Mouse (Mus musculus) A20 (cell line): ENCODE measurements around the gene Rrp12.
"Not testable (repeated sequence)": the region's sequence is repeated elsewhere in the genome, so short reads cannot be mapped to it uniquely, and the experiment has no call there.

Experiments used
- DNase-seq: peaks from one replicate; pipeline ENCODE4 v3.0.0-alpha.2; 2011; ENCODE audit warnings: low read depth, low spot score

The Rrp12 gene

DNA sequence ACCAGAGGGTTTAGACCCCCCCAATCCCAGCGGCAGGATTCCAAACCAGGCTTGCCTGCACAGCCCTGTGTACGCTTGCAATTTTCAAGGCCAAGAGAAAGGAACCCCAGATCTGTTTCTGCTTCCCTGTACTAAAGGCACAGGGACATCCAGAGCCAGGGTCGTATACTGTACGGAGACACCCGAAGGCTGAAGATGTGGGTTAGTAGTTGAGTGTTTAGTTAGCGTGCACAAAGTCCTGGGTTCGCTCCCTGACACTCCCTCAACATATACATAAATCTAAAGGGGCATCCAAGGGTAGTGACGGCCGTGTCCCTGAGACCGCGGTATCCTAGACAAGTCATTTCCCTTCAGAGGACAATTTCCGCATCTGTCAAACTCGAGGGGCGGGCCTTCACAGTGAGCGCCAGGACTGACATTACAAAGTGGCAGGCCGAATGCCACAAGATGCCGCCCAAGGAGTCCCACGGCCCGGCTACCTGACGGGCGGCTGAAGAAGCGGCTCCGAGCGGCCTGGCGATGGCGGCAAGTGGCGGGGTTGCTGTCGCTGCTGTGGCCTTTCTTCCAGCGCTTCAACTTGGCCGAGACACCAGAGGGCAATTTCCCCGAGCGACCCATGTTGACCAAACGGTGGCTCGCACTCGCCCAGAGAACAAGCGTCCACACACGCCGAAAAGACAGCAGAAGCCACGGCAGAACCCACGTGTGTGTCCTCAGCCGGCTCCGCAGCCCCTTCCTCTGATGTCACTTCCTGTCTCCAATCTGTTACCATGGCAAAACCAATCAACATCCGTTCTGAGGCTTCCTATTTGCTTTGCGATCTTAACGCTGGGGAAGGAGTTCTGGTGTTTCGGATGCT, at the start of gene Rrp12:
Gene Rrp12 (minus strand): TSS at position 714 of the 859 bp plus-strand sequence.
- peak; percentile 89 for DNase-seq

DNA sequence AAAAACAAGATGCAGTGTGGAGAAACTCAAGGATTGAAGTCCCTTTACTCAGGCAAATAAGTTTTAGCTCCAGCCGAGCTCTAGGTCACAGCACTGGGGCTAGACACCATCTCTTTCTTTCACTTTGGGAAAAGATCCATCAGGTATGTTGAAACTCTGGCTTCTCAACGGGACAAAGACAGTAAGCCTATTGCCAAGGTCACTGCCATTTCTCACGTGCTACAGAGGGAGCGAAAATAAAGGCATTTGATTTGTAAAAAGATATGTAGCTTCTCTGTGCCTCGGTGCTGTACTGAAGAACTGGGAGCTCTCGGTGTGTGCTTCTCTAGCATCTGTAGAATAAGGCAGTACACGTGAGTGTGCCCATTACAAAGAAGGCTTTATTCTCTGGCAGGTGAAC, 47.9 kb upstream of the Rrp12 start:
- DNase-seq, result no peak

DNA sequence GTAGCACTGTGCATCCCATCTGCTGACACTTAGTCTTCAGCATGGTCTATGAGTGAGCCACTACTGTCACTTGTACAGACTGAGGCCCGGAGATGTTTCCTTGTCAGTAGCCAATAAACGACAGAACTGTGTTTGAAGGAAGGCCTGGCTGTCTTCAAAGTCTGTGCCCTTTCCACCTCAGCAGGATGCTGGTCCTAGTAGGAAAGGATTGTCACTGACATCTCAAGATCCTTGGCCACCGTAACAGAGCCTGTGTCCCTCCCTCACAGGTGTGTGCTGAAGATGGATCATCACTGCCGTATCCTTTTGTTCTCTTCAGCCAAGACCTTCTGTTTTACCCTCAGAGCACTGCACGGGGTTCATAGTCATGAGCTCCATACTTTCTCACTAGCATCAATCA, 42.6 kb upstream of the Rrp12 start:
- no peak for DNase-seq

DNA sequence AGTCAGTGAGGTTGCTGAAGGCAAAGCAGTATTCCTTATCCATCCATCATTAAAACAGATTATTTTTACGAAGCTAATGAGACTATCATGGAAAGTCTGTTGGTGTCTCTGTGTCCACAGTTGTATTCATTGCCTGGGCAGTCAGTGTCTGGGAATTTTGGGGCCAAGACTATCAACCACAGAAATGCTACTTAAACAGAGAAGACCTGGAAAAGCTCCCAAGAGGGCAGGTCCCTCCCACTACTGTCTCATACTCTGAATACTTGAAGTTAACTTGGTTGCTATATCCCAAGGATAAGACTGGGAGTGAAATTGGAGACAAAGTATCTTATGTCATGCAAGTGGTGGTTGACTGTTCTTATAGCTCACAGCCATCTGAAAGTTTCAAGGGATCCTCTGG, 39.9 kb upstream of the Rrp12 start:
- no peak for DNase-seq

DNA sequence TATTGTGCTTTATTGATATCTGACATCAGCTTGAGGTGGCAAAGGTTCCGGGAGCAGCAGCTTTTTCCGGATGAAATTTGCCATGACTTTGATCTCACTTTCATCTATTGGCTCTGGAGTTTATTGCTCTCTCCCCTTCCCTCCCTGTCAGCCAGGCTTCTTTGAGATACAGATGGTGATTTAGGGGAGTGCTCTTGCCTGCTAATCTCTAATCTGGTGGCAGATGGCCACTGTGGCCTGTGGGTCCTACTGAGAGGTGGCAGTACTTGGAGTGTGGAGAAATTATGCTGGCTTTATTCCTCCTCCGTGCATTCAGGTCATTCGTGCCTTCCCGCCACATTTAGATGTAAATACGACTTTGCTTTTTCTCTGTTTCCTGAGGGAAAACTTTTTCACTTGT, 38.2 kb upstream of the Rrp12 start:
- DNase-seq, result no peak

DNA sequence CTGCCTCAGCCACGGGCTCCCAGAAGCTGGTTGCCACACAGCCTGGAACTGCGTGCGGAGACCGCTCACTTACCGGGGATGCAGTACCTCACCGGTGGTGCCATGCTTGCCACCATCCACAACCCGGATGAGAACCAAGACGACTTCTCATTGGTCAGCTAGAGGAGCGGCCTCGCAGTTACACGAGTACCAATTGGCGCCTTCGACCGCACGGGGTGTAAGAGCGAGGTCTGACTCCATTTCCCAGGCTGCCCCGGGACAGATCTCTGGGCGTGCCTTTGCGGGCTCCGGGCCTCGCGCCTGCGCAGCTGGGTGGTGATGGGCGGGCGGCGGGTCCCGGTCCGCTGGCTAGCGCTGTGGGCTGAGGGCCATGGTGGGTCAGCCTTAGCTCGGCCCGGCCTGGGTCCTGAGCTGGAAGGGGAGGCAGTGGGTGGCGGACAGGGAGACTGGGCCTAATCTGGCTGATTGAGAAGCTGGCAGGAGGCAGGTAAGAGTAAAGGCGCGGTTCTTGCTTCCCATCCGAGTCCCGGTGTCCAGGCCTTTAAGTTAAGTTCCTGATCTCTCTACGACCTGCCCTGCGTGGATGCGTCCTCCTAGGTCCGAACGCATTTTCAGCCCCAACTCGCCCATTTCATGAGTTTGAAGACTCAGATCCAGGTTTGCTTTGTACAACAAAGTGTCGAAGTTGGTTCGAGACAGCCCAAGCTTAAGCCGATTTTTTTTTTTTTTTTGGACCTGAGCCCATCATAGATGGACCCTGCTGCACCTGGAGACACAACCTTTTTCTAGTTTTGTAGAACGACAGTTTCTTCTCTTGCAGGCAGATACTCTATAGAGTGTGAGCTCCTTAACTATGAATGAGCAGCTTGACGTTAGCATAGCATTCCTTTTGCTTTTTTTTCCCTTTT, 37.5 kb upstream of the Rrp12 start, which contains the start of the genes Exosc1 and Zdhhc16:
Gene Exosc1 (minus strand): TSS at position 245 of the 908 bp plus-strand sequence.
Gene Zdhhc16 (plus strand): TSS at position 302 of the 908 bp plus-strand sequence.
- peak; percentile 97 for DNase-seq

DNA sequence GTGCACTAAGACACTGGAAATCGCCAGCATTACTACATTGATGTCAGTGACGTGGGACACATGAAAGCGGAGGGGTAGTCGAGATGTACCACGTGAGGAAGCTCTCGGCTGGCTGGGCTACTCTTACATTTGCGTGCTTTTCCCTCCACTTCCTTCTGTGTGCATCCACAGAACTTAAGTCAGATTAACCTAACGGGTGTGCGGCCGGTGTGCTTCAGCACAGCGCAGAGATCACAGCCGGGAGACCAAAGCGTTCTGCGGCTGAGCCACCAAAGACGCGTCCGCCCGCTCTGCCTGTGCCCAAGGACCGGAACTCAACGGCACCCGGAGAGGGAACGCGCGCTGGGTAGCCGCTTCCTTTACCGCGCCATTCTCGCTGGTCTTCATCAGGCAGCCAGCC, 36.7 kb upstream of the Rrp12 start:
- DNase-seq, result no peak

DNA sequence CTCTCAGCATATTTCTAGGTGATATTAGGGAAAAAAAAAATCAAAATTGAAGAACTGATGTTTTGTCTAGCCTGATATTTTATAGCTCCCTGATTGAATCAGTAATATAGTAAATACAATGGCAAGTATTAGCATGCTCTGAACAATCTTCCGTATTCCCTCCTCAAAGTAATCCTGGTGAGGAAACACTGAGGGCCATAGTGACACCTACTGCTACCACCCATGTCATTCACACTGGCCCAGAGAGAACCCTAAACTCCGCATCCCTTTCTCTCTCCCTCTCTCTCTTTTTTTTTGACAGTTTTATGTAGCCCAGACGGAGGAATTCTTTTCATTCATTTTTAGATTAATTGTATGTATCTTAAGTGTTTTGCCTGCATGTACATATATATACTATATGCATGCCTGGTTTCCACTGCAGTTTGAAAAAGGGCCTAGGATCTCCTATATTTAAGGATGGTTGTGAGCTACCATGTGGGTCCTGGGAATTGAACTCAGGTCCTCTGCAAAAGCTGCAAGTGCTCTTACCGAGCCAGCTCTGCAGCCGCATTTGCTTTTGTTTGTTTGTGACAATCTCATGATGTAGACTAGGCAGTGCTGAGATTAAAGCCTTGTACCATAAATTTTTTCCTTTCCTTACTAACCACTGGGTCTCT, 24.6 kb upstream of the Rrp12 start:
- DNase-seq, result no peak

DNA sequence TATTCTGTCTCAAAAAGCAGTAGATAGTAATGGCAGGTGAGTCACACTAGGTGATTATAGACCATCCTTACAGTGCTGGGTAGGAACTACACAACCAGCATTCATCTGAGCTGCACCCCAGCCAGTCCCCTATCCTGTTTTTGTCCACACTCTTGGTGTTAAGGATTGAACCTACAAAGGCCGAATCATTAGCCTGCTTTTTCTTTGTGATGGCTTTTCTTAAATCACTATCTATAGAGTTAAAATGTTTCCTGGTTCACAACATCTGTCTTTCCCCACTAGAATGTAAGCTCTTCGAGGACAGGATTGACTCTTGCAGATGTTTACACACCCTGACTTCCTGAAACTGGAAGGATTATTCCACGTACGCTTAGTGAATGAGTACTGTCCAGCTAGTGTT, 23.5 kb upstream of the Rrp12 start:
- DNase-seq, result peak; percentile 29

DNA sequence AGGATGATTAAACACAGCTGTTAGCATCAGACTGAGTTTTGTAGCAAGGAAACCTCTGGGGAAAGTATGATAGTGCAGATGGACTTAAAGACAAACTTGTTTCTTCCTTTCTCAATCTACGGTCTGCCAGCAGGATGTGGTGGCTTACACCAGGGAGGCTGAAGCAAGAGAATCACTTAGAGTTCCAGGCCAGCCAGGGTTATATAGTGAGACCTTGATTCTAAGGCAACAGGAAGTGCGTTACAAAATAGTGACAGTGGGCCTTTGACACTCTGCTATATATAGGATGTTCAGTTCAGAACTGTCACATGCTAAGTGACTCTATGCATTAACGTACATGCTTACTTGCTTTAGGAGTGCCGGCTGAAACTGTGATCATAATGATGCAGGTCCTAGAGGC, 20.9 kb upstream of the Rrp12 start:
- DNase-seq, result no peak

DNA sequence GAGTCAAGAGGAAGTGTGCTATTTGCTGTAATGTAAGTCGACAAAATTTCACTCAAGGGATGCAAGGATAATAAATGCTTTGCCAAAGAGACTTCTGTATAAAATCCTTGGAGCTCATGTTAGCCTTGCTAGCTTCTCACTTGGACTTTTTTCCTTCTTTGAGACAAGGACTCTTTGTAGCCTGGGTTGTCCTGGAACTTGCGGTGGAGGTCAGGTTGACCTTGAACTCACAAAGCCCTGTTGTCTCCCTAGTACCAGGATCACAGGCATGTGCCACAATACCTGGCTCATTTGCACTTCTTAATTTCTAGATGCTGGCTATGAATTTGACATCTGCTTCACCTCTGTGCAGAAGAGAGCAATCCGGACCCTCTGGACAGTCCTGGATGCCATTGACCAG, 19.3 kb upstream of the Rrp12 start:
- DNase-seq, result no peak

DNA sequence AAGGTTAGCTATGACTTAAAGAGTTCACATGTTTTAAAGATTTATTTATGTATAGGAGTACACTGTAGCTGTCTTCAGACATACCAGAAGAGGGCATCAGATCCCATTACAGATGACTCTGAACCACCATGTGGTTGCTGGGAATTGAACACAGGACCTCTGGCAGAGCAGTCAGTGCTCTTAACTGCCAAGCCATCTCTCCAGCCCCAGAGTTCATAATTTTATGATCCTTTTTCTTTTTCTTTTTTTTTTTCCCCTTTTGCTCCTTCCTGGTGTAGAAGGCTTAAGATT, 18.6 kb upstream of the Rrp12 start:
- not testable (repeated sequence) for DNase-seq

DNA sequence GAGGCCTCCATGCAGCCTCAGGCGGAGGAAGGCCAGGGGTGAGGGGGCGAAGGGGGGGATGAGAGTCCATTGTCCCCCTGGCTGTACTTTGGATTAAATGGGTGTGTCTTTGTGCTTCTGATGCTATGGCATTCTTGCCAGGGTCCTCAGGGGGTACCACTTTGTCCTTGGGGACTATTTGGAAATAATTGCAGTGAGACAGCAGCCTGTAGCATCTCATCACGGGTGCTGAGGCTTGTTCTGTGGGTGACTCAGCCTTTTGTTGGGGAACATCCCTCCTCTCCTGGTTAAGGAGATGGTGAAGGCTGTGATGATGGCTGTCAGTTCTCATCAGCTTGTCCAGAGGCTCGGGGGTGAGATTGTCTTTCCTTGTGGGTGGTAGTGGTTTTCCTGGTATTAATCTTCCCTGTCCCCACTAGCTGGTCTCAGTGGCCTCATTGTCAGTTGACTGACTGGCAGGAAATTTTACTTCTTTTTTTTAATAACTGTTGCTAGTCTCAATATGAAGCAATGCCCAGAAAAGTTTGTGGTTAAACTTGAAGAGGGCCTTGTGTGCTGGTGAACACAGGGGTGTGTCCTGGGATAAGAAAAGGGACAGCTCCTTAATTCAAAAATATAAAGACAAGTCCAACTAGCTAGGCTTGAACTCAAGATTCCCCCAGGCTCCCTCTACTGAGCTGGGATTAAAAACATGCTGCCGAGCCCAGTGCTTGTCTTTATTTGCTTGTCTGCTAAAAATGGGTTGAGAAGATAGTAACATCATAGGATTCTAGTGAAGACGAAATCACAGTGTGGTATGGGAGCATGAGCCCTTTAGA, 18.0 kb upstream of the Rrp12 start:
- peak; percentile 19 for DNase-seq

DNA sequence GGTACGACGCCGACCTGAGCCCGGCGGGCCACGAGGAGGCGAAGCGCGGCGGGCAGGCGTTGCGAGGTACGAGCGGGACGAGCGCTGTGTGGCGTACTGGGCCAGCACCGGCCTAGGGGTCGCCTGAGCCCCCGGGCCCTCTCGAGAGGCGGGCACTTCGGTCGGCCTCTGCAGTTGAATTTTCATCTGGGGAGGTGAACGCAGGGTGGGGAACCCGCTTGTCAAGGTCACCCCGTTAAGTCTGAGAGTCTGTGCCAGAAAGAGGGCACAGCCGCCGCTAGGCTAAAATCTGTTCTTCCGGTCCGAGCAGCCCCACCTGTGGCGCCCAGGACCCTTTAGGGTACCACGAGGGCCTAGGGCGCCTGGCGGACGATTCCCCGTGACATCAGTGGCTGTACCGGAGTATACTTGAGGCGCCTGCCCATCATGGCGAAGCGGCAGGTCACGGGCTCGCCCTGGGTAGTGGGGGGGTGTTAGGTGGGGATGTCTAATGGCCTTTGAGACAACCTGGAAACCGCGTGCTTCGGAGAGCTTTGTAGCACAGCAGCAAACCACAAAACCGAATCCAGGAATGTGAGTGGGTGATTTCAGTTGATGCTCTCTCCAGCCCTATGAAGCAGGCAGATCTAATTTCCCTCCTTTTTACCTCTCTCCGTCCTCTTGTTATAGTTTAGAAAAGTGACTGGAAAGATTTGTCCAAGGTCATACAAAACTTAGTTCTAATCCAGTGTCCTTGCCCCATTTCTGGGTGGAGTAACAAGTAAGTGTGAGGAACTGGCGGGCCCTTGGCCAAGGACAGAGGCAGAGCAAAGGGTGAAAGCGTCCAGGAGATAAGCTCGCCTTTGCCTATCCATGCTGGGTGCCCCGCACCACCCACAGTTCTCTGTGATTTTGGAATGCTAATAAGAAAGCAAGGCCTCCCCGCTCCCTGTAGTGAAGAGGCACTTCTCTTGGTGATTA, 16.4 kb upstream of the Rrp12 start:
- peak; percentile 43 for DNase-seq

DNA sequence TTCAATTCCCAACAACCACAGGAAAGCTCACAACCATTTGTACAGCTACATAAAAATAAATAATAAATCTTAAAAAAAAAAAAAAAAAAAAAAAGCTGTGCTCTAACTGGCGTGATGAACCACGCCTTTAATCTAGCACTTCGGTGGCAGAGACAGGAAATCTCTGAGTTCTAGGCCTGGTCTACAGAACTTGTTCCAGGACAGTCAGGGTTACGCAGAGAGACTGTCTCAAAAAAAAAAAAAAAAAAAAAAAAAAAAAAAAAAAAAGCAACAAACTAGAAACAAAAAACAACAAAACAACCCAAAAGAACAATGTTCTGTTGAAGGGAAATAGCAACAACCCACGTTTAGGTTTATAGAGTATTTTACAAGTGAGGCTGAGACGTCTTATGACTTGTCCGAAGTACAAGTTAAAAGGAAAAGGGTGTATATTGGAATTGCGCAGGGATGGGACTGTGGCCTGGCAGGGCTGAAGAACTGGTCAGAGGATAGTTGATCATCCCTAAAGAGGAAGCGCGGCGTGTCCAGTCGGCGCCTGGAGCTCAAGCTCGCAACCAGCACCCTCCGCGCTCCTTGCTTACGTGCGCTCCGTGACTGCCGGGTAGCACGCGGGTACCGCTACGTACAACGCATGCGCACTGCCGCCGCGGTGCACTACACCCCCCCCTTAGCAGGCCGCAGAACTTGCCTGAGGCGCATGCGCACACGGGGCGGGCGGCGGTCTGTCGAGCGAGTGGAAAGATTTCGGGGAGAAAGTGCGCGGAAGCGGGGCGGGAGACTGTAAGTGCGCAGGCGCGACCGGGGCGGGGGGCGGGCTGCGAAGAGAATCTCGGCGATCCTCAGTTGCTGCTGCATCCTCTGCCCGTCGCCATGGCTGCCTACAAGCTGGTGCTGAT, 15.5 kb upstream of the Rrp12 start, which contains the start of gene Pgam1:
Gene Pgam1 (plus strand): TSS at position 746 of the 896 bp plus-strand sequence.
- peak; percentile 99 for DNase-seq

DNA sequence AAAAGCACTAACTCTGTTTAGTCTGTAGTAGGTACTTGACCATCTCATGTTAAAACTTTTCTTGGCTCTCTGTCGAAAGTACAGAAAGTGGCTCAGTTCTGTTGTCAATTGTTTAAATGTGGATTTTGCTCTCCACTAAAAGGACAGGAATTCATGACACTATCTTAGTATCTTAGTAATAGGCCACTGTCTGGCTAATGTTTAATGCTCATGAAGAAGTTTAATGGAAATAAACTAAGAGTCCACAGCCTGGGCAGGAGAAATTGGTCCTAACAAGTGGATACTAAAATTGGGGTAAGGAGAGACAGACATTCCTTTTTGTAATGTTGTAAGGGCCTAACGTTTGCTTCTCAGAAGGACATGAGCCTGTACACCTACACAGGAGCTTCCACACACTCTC, 14.4 kb upstream of the Rrp12 start:
- peak; percentile 19 for DNase-seq

DNA sequence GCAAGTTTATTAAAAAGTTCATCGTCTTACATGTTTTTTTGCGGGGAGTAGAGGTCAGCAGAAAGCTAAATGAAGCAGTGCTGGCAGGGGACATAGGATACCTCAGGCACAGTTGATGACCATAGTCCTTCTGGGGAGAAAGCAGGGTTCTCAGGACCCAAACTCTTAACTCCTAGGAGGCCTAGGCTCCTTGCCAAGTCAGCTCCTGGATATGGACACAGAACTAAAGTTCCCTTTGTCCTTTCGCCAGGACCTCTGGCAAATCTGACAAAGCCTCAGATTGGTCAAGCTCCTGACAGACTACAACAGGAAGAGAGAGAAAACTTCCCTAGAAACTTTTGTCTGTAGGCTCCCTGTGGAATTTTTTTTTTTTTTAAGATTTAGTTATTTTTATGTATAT, 12.8 kb upstream of the Rrp12 start:
- no peak for DNase-seq

DNA sequence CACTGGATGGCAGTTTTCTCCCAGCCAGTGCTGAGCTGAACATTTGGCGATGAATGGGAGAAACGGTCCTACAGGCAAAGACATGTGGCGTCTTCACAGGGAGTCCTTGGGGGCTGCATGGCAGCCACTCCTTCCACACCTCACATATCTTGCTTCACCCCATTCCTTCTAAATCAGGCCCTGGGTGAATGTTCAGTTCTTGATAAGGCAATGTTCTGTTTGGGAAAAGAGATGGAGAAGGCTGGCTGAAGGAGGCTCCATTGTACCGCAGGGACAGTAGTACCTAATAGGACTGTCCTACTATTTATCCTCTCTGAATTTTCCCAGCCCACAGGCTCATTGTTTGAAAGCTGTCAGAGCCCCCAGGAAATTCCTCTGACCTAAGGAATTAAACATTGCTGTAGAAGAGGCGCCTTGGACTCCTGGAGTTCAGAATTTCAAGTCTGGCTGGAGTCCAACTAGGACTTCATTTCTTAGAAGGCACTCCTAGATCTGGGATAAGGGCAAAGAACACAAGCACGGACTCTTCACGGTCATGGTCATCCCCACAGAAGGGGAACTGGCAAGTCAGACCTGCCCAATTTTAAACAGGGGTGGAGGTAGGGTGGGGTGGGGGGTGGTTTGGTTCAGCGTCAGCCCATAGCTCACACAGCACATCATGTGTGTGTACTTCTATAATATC, 11.2 kb upstream of the Rrp12 start:
- DNase-seq, result no peak
